Mouse (Mus musculus): ENCODE measurements at regions not wholly inside any gene's neighbourhood (a gene's known extent, or its start where the extent isn't known, plus 50 kb on each side); places are given as distances from the start of the nearest gene placed in this dataset.
A peak's percentile ranks its signal among the peaks of the same experiment; 100 is the strongest.

GRCm38 (mm10) chr2:134017109-134017508 is 465.1 kb downstream of the Bmp2 start:
- no peak overlapping the region for H3K4me2 ChIP-seq (replicated peaks; ENCODE audit: low read depth, low read length, severe bottlenecking)
- DNase-seq (ENCODE audit: low spot score), result no peak
- H3K4me1 ChIP-seq (ENCODE audit: control insufficient read depth, insufficient read depth, low read length), result no peaks in the 10 kb centered on the region
- no peak overlapping the region for H3K4me3 ChIP-seq (replicated peaks; ENCODE audit: low read length)
- TF ChIP-seq POLR2A (IDR thresholded peaks at IDR 0.05; ENCODE audit: borderline replicate concordance, extremely low read depth, insufficient read depth, insufficient read length), result no peak
- no peak overlapping the region for H3K9ac ChIP-seq (ENCODE audit: low read depth, low read length, severe bottlenecking)
- no peaks in the 10 kb centered on the region for H3K27me3 ChIP-seq (ENCODE audit: control insufficient read depth, insufficient read depth, low read length)
- no peaks in the 10 kb centered on the region for H3K36me3 ChIP-seq (ENCODE audit: control insufficient read depth, insufficient read depth, low read length)
- H3K27ac ChIP-seq (replicated peaks; ENCODE audit: low read depth, low read length), result no peak overlapping the region
- H3K9me3 ChIP-seq (ENCODE audit: control insufficient read depth, low read length), result no peaks in the 10 kb centered on the region
- ATAC-seq (ENCODE audit: low FRiP score, low read depth), result no peak

GRCm38 (mm10) chr2:134003146-134003545 is 451.2 kb downstream of the Bmp2 start:
- no peaks in the 10 kb centered on the region for H3K36me3 ChIP-seq (ENCODE audit: control insufficient read depth, insufficient read depth, low read length)
- no peak overlapping the region for H3K27ac ChIP-seq (replicated peaks; ENCODE audit: low read depth, low read length)
- no peak overlapping the region for H3K9ac ChIP-seq (ENCODE audit: low read depth, low read length, severe bottlenecking)
- no peaks in the 10 kb centered on the region for H3K4me1 ChIP-seq (ENCODE audit: control insufficient read depth, insufficient read depth, low read length)
- TF ChIP-seq POLR2A (IDR thresholded peaks at IDR 0.05; ENCODE audit: borderline replicate concordance, extremely low read depth, insufficient read depth, insufficient read length), result no peak
- whole genome bisulfite sequencing, result 36% methylated on average over 1 of the region's 1 CpGs
- H3K27me3 ChIP-seq (ENCODE audit: control insufficient read depth, insufficient read depth, low read length), result no peaks in the 10 kb centered on the region
- H3K4me3 ChIP-seq (replicated peaks; ENCODE audit: low read length), result no peak overlapping the region
- H3K9me3 ChIP-seq (ENCODE audit: control insufficient read depth, low read length), result no peaks in the 10 kb centered on the region
- DNase-seq (ENCODE audit: low spot score) (no peak), ATAC-seq (ENCODE audit: low FRiP score, low read depth) (no peak)
- H3K4me2 ChIP-seq (replicated peaks; ENCODE audit: low read depth, low read length, severe bottlenecking), result no peak overlapping the region

GRCm38 (mm10) chr2:133994742-133995141 is 442.8 kb downstream of the Bmp2 start:
- Histone ChIP-seq H3K4me2 (replicated peaks; ENCODE audit: low read depth, low read length, severe bottlenecking) (no peak overlapping the region), H3K9ac (ENCODE audit: low read depth, low read length, severe bottlenecking) (no peak overlapping the region), H3K4me3 (replicated peaks; ENCODE audit: low read length) (no peak overlapping the region), H3K4me1 (ENCODE audit: control insufficient read depth, insufficient read depth, low read length) (no peaks in the 10 kb centered on the region), H3K36me3 (ENCODE audit: control insufficient read depth, insufficient read depth, low read length) (no peaks in the 10 kb centered on the region), H3K9me3 (ENCODE audit: control insufficient read depth, low read length) (no peaks in the 10 kb centered on the region), H3K27me3 (ENCODE audit: control insufficient read depth, insufficient read depth, low read length) (no peaks in the 10 kb centered on the region), H3K27ac (replicated peaks; ENCODE audit: low read depth, low read length) (no peak overlapping the region)
- 55% methylated on average over 1 of the region's 1 CpGs for WGBS
- ATAC-seq (ENCODE audit: low FRiP score, low read depth) (no peak), DNase-seq (ENCODE audit: low spot score) (peak; percentile 23)
- TF ChIP-seq POLR2A (IDR thresholded peaks at IDR 0.05; ENCODE audit: borderline replicate concordance, extremely low read depth, insufficient read depth, insufficient read length), result no peak

- Histone ChIP-seq H3K9ac (ENCODE audit: low read depth, low read length, severe bottlenecking) (no peak overlapping the region), H3K27ac (replicated peaks; ENCODE audit: low read depth, low read length) (no peak overlapping the region), H3K4me3 (replicated peaks; ENCODE audit: low read length) (no peak overlapping the region), H3K36me3 (ENCODE audit: control insufficient read depth, insufficient read depth, low read length) (no peaks in the 10 kb centered on the region), H3K27me3 (ENCODE audit: control insufficient read depth, insufficient read depth, low read length) (no peaks in the 10 kb centered on the region), H3K4me1 (ENCODE audit: control insufficient read depth, insufficient read depth, low read length) (no peaks in the 10 kb centered on the region), H3K4me2 (replicated peaks; ENCODE audit: low read depth, low read length, severe bottlenecking) (no peak overlapping the region), H3K9me3 (ENCODE audit: control insufficient read depth, low read length) (no peaks in the 10 kb centered on the region)
- DNase-seq (ENCODE audit: low spot score), result peak; percentile 60
- TF ChIP-seq POLR2A (IDR thresholded peaks at IDR 0.05; ENCODE audit: borderline replicate concordance, extremely low read depth, insufficient read depth, insufficient read length), result no peak
- ATAC-seq (ENCODE audit: low FRiP score, low read depth), result no peak
- WGBS, result 73% methylated on average over 9 of the region's 9 CpGs
Observed at GRCm38 (mm10) chr2:133994337-133994736, 442.4 kb downstream of the Bmp2 start.

GRCm38 (mm10) chr2:133987671-133988070 is 435.7 kb downstream of the Bmp2 start:
- H3K4me3 ChIP-seq (replicated peaks; ENCODE audit: low read length), result no peak overlapping the region
- TF ChIP-seq POLR2A (IDR thresholded peaks at IDR 0.05; ENCODE audit: borderline replicate concordance, extremely low read depth, insufficient read depth, insufficient read length), result no peak
- no peaks in the 10 kb centered on the region for H3K27me3 ChIP-seq (ENCODE audit: control insufficient read depth, insufficient read depth, low read length)
- no peak overlapping the region for H3K27ac ChIP-seq (replicated peaks; ENCODE audit: low read depth, low read length)
- H3K4me1 ChIP-seq (ENCODE audit: control insufficient read depth, insufficient read depth, low read length), result no peaks in the 10 kb centered on the region
- no peaks in the 10 kb centered on the region for H3K36me3 ChIP-seq (ENCODE audit: control insufficient read depth, insufficient read depth, low read length)
- no peak for DNase-seq (ENCODE audit: low spot score)
- no peak overlapping the region for H3K4me2 ChIP-seq (replicated peaks; ENCODE audit: low read depth, low read length, severe bottlenecking)
- no peak overlapping the region for H3K9ac ChIP-seq (ENCODE audit: low read depth, low read length, severe bottlenecking)
- no peak for ATAC-seq (ENCODE audit: low FRiP score, low read depth)
- WGBS, result 93% methylated on average over 1 of the region's 1 CpGs
- no peaks in the 10 kb centered on the region for H3K9me3 ChIP-seq (ENCODE audit: control insufficient read depth, low read length)
